Mouse (Mus musculus): ENCODE results near the gene Tra2a. TPM values are rescaled to one million over a fixed set of nuclear protein-coding genes. Genes with fewer than 3 reads are reported as not detected.
A peak's percentile ranks its signal among the peaks of the same experiment; 100 is the strongest.

Tra2a gene
- 94.9 and 97.6 TPM in 2 replicates for polyA plus RNA-seq (2012; rRNA removed)

GRCm38 (mm10) chr6:49263847-49264243, at the start of gene Tra2a:
TSS of gene Tra2a (minus strand) at chr6:49264033.
- TF ChIP-seq POLR2A (IDR thresholded peaks at IDR 0.05; ENCODE audit: borderline replicate concordance, insufficient read depth, low read length): peak; percentile 95
- no peak for TF ChIP-seq CTCF (IDR thresholded peaks at IDR 0.05; ENCODE audit: borderline replicate concordance, insufficient read depth, low read depth, low read length)
- peak within 1 kb of the TSS; percentile 84 for H3K27ac ChIP-seq (ENCODE audit: insufficient read depth, low read length)
- peak; percentile 96 to 97 for DNase-seq
- H3K4me3 ChIP-seq (replicated peaks; ENCODE audit: insufficient read depth, low read depth, low read length): peak within 1 kb of the TSS; percentile 81
- H3K27me3 ChIP-seq (ENCODE audit: control insufficient read depth, insufficient read depth, low read length): no peaks in the 10 kb centered on the region
- H3K4me1 ChIP-seq (ENCODE audit: control insufficient read depth, insufficient read depth, low read length): no peaks in the 10 kb centered on the region
- WGBS: under 1% methylated on average over 39 of the region's 39 CpGs

- no peak for DNase-seq
- Histone ChIP-seq H3K27ac (ENCODE audit: insufficient read depth, low read length) (no peak overlapping the region), H3K4me1 (ENCODE audit: control insufficient read depth, insufficient read depth, low read length) (no peaks in the 10 kb centered on the region), H3K4me3 (replicated peaks; ENCODE audit: insufficient read depth, low read depth, low read length) (no peak overlapping the region), H3K27me3 (ENCODE audit: control insufficient read depth, insufficient read depth, low read length) (no peaks in the 10 kb centered on the region)
- TF ChIP-seq CTCF (IDR thresholded peaks at IDR 0.05; ENCODE audit: borderline replicate concordance, insufficient read depth, low read depth, low read length): no peak
- TF ChIP-seq POLR2A (IDR thresholded peaks at IDR 0.05; ENCODE audit: borderline replicate concordance, insufficient read depth, low read length): no peak
Observed at GRCm38 (mm10) chr6:49298286-49298685, 34.5 kb upstream of the Tra2a start.

- 3% methylated on average over 1 of the region's 1 CpGs for WGBS
- no peaks in the 10 kb centered on the region for H3K27me3 ChIP-seq (ENCODE audit: control insufficient read depth, insufficient read depth, low read length)
- TF ChIP-seq CTCF (IDR thresholded peaks at IDR 0.05; ENCODE audit: borderline replicate concordance, insufficient read depth, low read depth, low read length): no peak
- no peak for TF ChIP-seq POLR2A (IDR thresholded peaks at IDR 0.05; ENCODE audit: borderline replicate concordance, insufficient read depth, low read length)
- peak; percentile 24 to 49 for DNase-seq
- H3K27ac ChIP-seq (ENCODE audit: insufficient read depth, low read length): no peak overlapping the region
- no peaks in the 10 kb centered on the region for H3K4me1 ChIP-seq (ENCODE audit: control insufficient read depth, insufficient read depth, low read length)
- no peak overlapping the region for H3K4me3 ChIP-seq (replicated peaks; ENCODE audit: insufficient read depth, low read depth, low read length)
Observed at GRCm38 (mm10) chr6:49282122-49282521, 18.3 kb upstream of the Tra2a start.

DNA sequence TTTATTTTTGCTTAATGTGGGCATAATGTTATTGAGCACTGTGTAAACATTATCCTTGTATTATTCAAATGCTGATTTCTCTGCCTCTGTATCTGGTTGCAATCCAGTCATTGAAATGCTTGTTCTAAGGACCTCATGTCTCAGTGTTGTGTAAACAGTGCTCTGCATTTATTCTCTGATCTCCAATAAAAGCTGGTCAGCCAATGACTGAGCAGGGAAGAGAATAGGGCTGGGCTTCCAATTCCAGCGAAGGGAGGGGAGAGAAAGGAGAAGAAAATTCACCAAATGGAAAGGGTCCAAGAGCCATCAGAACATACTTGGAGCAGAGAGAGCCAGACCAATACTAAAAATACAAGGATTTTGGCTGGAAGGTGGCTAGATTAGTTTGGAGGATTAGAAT, 17.1 kb upstream of the Tra2a start:
- Histone ChIP-seq H3K27me3 (ENCODE audit: control insufficient read depth, insufficient read depth, low read length) (no peaks in the 10 kb centered on the region), H3K27ac (ENCODE audit: insufficient read depth, low read length) (no peak overlapping the region), H3K4me3 (replicated peaks; ENCODE audit: insufficient read depth, low read depth, low read length) (no peak overlapping the region), H3K4me1 (ENCODE audit: control insufficient read depth, insufficient read depth, low read length) (no peaks in the 10 kb centered on the region)
- no peak for DNase-seq
- no peak for TF ChIP-seq POLR2A (IDR thresholded peaks at IDR 0.05; ENCODE audit: borderline replicate concordance, insufficient read depth, low read length)
- TF ChIP-seq CTCF (IDR thresholded peaks at IDR 0.05; ENCODE audit: borderline replicate concordance, insufficient read depth, low read depth, low read length): no peak
- 11% methylated on average over 1 of the region's 1 CpGs for WGBS

- DNase-seq: no peak
- TF ChIP-seq CTCF (IDR thresholded peaks at IDR 0.05; ENCODE audit: borderline replicate concordance, insufficient read depth, low read depth, low read length): no peak
- no peak for TF ChIP-seq POLR2A (IDR thresholded peaks at IDR 0.05; ENCODE audit: borderline replicate concordance, insufficient read depth, low read length)
- Histone ChIP-seq H3K27me3 (ENCODE audit: control insufficient read depth, insufficient read depth, low read length) (no peaks in the 10 kb centered on the region), H3K27ac (ENCODE audit: insufficient read depth, low read length) (no peak overlapping the region), H3K4me3 (replicated peaks; ENCODE audit: insufficient read depth, low read depth, low read length) (no peak overlapping the region), H3K4me1 (ENCODE audit: control insufficient read depth, insufficient read depth, low read length) (no peaks in the 10 kb centered on the region)
- WGBS: 84% methylated on average over 7 of the region's 7 CpGs
Observed at GRCm38 (mm10) chr6:49275296-49275695, 11.5 kb upstream of the Tra2a start.

DNA sequence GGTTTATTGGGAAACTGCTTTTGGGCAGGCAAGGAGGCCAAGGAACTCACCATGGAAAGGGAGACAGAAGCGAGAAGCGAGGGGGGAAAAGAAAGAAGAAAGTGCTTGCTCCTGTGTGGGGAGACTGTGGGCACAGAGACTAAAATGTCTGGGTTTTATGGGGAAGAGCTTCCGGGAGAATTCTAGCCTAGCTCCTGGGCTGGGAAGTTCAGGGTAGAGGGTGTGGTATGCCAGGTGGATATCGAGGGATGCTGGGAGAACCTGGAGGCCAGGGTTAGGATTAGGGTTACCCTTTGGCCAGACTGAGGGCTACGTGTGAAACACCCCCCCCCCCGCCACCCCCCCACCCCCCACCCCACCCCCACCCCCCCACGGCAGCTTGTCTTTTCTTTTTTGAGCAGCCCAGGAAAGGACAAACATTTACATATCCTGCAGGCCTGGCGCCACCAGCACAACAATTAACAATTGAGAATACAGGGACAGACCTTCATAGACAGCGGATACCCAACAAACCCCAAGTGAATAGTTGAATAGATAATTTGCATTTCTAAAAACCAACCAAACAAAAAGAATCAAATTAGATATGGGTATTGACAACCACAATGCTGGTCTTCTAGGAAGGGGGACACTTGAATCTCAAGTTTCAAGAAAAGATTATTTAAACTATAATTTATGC, 10.7 kb upstream of the Tra2a start:
- H3K27ac ChIP-seq (ENCODE audit: insufficient read depth, low read length): no peak overlapping the region
- no peak for TF ChIP-seq CTCF (IDR thresholded peaks at IDR 0.05; ENCODE audit: borderline replicate concordance, insufficient read depth, low read depth, low read length)
- TF ChIP-seq POLR2A (IDR thresholded peaks at IDR 0.05; ENCODE audit: borderline replicate concordance, insufficient read depth, low read length): no peak
- no peak for DNase-seq
- H3K27me3 ChIP-seq (ENCODE audit: control insufficient read depth, insufficient read depth, low read length): no peaks in the 10 kb centered on the region
- 49% methylated on average over 9 of the region's 9 CpGs for WGBS
- no peak overlapping the region for H3K4me3 ChIP-seq (replicated peaks; ENCODE audit: insufficient read depth, low read depth, low read length)
- no peaks in the 10 kb centered on the region for H3K4me1 ChIP-seq (ENCODE audit: control insufficient read depth, insufficient read depth, low read length)

DNA sequence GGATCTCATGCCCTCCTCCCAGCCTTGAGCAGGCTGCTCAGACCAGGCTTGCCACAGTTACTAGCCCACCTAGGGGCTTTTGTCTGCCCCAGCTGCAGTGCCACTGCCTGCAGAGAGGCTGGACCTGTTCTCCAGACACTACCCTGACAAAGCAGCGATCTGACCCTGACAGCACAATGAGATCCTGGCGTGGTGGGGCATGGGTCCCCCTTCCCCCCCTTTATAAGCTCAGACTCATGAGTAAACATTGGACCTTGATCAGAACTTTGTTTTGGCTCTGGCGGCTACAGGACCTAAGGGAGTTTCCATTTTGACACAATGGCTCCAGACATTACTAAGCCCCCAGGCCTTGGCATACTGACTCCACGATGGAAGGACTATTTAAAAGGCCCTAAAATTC, 10.1 kb upstream of the Tra2a start:
- no peak for DNase-seq
- TF ChIP-seq POLR2A (IDR thresholded peaks at IDR 0.05; ENCODE audit: borderline replicate concordance, insufficient read depth, low read length) (no peak), CTCF (IDR thresholded peaks at IDR 0.05; ENCODE audit: borderline replicate concordance, insufficient read depth, low read depth, low read length) (no peak)
- no peak overlapping the region for H3K4me3 ChIP-seq (replicated peaks; ENCODE audit: insufficient read depth, low read depth, low read length)
- H3K4me1 ChIP-seq (ENCODE audit: control insufficient read depth, insufficient read depth, low read length): no peaks in the 10 kb centered on the region
- H3K27me3 ChIP-seq (ENCODE audit: control insufficient read depth, insufficient read depth, low read length): no peaks in the 10 kb centered on the region
- WGBS: 33% methylated on average over 4 of the region's 4 CpGs
- H3K27ac ChIP-seq (ENCODE audit: insufficient read depth, low read length): no peak overlapping the region

DNA sequence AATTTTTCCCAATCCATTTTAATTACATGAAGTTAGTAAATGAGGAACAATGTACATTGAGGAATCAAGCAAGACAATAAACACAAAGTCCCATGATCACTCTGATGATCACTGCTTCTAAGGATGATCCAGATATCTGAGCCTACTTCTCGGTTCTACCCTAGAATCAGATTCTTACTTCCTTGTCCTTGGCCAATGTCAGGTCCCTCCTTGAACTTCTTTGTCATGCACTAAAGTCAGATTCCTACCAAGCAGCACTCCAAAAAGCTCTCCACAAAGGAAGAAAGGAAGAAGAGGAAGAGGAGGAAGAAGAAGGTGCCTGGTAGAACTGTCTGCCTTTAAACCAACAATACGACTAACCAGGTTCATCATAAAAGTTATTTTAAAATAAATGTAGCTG, 9.0 kb upstream of the Tra2a start:
- WGBS: 89% methylated on average over 2 of the region's 2 CpGs
- Histone ChIP-seq H3K4me3 (replicated peaks; ENCODE audit: insufficient read depth, low read depth, low read length) (no peak overlapping the region), H3K27me3 (ENCODE audit: control insufficient read depth, insufficient read depth, low read length) (no peaks in the 10 kb centered on the region), H3K4me1 (ENCODE audit: control insufficient read depth, insufficient read depth, low read length) (no peaks in the 10 kb centered on the region), H3K27ac (ENCODE audit: insufficient read depth, low read length) (no peak overlapping the region)
- TF ChIP-seq CTCF (IDR thresholded peaks at IDR 0.05; ENCODE audit: borderline replicate concordance, insufficient read depth, low read depth, low read length): no peak
- no peak for TF ChIP-seq POLR2A (IDR thresholded peaks at IDR 0.05; ENCODE audit: borderline replicate concordance, insufficient read depth, low read length)
- no peak for DNase-seq

Measured in cerebellum, adult 2 months (tissue).